Mouse (Mus musculus): ENCODE measurements around the gene Usp28. TPM values are rescaled to one million over a fixed set of nuclear protein-coding genes. Genes with fewer than 3 reads are reported as not detected.
A peak's percentile ranks its signal among the peaks of the same experiment; 100 is the strongest.
"Not testable (repeated sequence)": the region's sequence is repeated elsewhere in the genome, so short reads cannot be mapped to it uniquely, and the experiment has no call there.

The Usp28 gene
- polyA plus RNA-seq (2016; fragmentation: Nextera tagmentation; extraction: Ambion mirVana) = 52.8 and 55.1 TPM in 2 replicates

DNA sequence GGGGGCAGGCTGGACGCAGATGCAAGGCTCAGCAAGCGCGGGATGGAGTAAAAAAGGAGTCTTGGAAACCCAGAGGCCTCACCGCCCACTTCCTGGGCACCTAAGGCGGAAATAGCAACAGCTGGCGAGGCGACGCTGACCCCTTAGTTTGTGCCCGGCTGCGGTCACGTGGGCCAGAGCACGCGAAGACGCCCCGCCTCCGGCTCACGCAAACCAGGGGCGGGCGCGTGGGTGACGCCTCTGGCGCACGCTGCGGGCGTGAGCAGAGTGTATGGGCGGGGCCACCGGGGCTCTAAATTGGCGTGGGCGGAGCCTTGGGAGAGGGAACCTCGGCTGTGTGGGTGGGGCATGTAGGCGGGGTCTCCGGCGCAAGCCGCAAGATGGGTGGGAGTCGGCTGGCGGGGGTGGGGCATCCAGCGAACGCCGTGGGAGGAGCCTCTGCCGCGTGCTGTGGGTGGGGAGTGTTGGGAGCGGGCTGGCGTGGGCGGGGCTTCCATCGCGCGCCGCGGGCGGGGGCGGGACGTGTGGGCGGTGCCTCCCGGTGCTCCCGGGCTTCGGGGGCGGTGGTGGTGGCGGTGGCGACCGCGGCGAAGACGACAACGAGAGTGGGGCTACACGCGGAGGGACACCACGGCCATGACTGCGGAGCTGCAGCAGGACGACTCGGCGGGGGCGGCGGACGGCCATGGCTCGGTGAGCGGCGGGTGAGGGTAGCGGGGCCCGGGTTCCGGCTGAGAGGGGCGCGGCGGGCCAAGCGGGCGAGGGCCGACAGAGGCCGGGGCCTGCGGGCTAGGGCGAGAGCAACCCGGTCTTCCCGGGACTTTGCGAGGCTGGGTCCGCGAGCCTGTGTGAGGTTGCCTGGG, at the start of gene Usp28:
Gene Usp28 (plus strand): TSS at position 531 of the 863 bp plus-strand sequence.
- Histone ChIP-seq H3K4me3 (peak within 1 kb of the TSS; percentile 82), H3K27ac (replicated peaks) (peak within 1 kb of the TSS; percentile 89), H3K9me3 (no peaks in the 10 kb centered on the region), H3K36me3 (replicated peaks) (peaks cover 12% of the 10 kb centered on the region), H3K27me3 (replicated peaks; ENCODE audit: low read depth, poor library complexity, severe bottlenecking) (no peaks in the 10 kb centered on the region), H3K4me1 (peaks cover 36% of the 10 kb centered on the region)
- under 1% methylated on average over 94 of the region's 94 CpGs for WGBS
- DNase-seq (ENCODE audit: low spot score) = peak; percentile 100

DNA sequence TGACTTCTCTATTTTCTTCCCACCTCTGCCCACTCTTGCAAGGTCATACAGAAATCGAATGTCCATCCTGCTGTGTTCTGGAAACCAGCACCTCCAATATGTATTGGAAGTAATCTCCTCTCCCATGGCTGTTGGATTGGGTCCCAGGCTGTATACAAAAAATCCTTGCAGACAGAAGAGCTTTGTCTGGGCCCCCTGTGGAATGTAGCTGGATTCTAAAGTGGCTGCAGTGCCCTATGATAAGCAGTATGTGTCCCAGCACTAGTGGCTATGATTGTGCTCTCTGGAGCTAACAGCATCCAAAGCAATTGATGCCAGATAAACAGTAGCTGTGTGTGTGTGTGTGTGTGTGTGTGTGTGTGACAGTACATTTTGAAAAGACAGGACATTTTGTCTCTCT, 42.8 kb upstream of the Usp28 start:
- no peaks in the 10 kb centered on the region for H3K36me3 ChIP-seq (replicated peaks)
- H3K27me3 ChIP-seq (replicated peaks; ENCODE audit: low read depth, poor library complexity, severe bottlenecking) = no peaks in the 10 kb centered on the region
- DNase-seq (ENCODE audit: low spot score) = no peak
- H3K4me3 ChIP-seq = no peak overlapping the region
- 89% methylated on average over 1 of the region's 1 CpGs for WGBS
- H3K4me1 ChIP-seq = no peaks in the 10 kb centered on the region
- no peak overlapping the region for H3K27ac ChIP-seq (replicated peaks)
- H3K9me3 ChIP-seq = no peaks in the 10 kb centered on the region

DNA sequence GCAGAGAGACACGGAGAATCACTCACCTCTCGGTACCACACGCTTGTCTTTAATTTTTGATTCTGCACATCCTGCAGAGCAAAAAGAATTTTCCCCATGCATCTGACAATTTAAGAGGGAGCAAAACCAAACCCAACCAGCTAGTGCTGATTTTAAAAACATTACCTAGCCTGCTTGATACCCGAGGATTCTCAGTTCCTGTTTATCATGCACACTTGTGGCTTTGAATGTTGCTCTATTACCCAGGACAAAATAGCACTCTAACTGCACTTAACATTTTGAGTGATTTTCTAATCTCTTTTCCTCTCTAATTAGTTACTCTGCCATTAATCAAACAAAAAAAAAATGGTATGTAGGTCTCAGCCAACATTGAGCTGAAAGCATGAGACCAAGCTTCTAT, 37.6 kb upstream of the Usp28 start:
- DNase-seq (ENCODE audit: low spot score) = no peak
- Histone ChIP-seq H3K27me3 (replicated peaks; ENCODE audit: low read depth, poor library complexity, severe bottlenecking) (no peaks in the 10 kb centered on the region), H3K36me3 (replicated peaks) (no peaks in the 10 kb centered on the region), H3K4me3 (no peak overlapping the region), H3K27ac (replicated peaks) (no peak overlapping the region), H3K4me1 (no peaks in the 10 kb centered on the region), H3K9me3 (no peaks in the 10 kb centered on the region)
- WGBS = 90% methylated on average over 4 of the region's 4 CpGs

DNA sequence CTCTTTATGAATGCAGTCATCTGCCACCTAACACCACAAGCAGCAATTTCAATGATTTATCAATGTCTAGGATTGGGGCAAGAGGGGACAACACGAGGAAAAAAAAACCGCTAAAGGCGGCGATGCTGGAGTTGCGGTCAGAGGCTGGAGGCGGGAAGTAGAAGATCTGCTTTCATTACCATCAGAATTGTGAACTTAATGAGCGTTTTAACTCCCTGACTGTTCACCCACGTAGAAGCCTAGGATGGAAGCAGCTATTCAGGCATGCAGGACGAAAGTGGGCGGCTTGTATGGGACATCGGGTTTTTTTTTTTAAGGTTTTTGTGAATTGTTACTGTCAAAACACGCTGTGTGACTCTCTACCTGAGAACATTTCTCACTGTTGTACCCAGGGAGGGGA, 23.9 kb upstream of the Usp28 start:
- Histone ChIP-seq H3K4me3 (no peak overlapping the region), H3K9me3 (no peaks in the 10 kb centered on the region), H3K36me3 (replicated peaks) (no peaks in the 10 kb centered on the region), H3K4me1 (peaks cover 21% of the 10 kb centered on the region), H3K27ac (replicated peaks) (no peak overlapping the region), H3K27me3 (replicated peaks; ENCODE audit: low read depth, poor library complexity, severe bottlenecking) (peaks cover 11% of the 10 kb centered on the region; the same call in 1 of the 2 replicates)
- WGBS = 35% methylated on average over 12 of the region's 12 CpGs
- DNase-seq (ENCODE audit: low spot score) = no peak

DNA sequence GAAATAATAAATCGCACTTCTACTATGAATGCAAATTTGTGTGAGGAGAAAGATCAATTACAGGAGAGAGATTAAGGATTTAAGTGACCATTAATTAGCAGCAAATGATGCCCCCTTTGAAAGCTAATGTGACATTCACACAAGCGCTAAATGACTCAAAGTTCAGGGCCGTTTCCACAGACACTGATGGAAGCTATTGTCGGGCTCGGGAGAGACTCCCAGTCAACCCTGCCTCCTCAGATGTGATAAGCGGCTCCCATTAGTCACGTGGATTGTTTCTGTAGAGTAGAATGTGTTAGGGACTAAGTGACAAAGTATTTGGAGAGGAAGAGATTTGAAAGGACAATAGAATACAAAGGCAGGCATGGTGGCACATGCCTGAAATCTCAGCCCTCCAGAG, 23.0 kb upstream of the Usp28 start:
- H3K9me3 ChIP-seq = no peaks in the 10 kb centered on the region
- DNase-seq (ENCODE audit: low spot score) = no peak
- peaks cover 21% of the 10 kb centered on the region for H3K4me1 ChIP-seq
- peaks cover 11% of the 10 kb centered on the region; the same call in 1 of the 2 replicates for H3K27me3 ChIP-seq (replicated peaks; ENCODE audit: low read depth, poor library complexity, severe bottlenecking)
- 57% methylated on average over 7 of the region's 7 CpGs for WGBS
- H3K4me3 ChIP-seq = no peak overlapping the region
- no peak overlapping the region for H3K27ac ChIP-seq (replicated peaks)
- no peaks in the 10 kb centered on the region for H3K36me3 ChIP-seq (replicated peaks)

DNA sequence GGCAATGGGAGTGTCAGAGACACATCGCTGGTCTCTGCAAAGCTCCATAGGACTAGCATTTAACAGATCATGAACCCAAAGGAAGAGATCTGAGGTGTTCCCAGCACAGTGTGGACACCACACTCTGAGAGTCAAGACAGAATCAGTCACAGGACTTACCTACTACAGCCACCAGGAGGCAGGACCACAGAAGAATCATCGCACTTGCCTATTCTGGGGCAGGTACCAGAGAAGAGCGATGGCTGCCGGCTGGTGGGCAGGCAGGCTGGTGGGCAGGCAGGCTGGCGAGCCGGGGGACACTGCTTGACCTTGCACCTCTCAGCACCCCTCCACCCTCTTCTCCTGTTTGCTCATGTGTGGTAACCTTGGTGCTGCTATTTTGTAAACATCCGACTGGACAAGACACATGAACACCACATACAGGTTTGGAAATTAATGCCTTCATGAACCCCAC, 20.6 kb upstream of the Usp28 start, which contains the start of gene Htr3b:
Gene Htr3b (minus strand): TSS at position 404 of the 454 bp plus-strand sequence.
- H3K27me3 ChIP-seq (replicated peaks; ENCODE audit: low read depth, poor library complexity, severe bottlenecking) = peaks cover 11% of the 10 kb centered on the region; the same call in 1 of the 2 replicates
- no peaks in the 10 kb centered on the region for H3K9me3 ChIP-seq
- peak; percentile 25 for DNase-seq (ENCODE audit: low spot score)
- 61% methylated on average over 7 of the region's 7 CpGs for WGBS
- no peaks in the 10 kb centered on the region for H3K36me3 ChIP-seq (replicated peaks)
- H3K4me3 ChIP-seq = 0 out of 2 replicates have a peak within 1 kb of the TSS, but pooled peaks have one; percentile 8
- H3K27ac ChIP-seq (replicated peaks) = peak within 1 kb of the TSS; percentile 44
- H3K4me1 ChIP-seq = peaks cover 21% of the 10 kb centered on the region

DNA sequence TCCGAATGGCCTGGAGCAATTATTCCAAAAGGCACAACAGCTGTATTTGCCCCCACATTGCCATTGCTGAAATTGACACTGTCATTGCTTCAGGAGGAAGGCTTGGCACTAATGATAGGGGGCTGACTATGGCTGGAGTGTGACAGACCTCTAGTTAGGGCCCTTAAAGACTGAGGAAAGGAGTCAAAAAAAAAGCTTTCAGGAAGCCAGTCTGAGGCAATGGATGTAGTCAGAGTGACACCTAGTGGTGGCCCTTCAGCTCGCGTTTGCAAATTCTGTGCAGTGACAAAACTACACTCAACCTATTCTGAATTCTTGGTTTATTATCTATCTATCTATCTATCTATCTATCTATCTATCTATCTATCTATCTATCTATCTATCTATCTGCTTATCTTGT, 12.7 kb upstream of the Usp28 start:
- H3K4me1 ChIP-seq = no peaks in the 10 kb centered on the region
- H3K27me3 ChIP-seq (replicated peaks; ENCODE audit: low read depth, poor library complexity, severe bottlenecking) = no peaks in the 10 kb centered on the region
- 31% methylated on average over 3 of the region's 3 CpGs for WGBS
- H3K36me3 ChIP-seq (replicated peaks) = no peaks in the 10 kb centered on the region
- no peak overlapping the region for H3K27ac ChIP-seq (replicated peaks)
- no peaks in the 10 kb centered on the region for H3K9me3 ChIP-seq
- peak; percentile 54 for DNase-seq (ENCODE audit: low spot score)
- no peak overlapping the region for H3K4me3 ChIP-seq

DNA sequence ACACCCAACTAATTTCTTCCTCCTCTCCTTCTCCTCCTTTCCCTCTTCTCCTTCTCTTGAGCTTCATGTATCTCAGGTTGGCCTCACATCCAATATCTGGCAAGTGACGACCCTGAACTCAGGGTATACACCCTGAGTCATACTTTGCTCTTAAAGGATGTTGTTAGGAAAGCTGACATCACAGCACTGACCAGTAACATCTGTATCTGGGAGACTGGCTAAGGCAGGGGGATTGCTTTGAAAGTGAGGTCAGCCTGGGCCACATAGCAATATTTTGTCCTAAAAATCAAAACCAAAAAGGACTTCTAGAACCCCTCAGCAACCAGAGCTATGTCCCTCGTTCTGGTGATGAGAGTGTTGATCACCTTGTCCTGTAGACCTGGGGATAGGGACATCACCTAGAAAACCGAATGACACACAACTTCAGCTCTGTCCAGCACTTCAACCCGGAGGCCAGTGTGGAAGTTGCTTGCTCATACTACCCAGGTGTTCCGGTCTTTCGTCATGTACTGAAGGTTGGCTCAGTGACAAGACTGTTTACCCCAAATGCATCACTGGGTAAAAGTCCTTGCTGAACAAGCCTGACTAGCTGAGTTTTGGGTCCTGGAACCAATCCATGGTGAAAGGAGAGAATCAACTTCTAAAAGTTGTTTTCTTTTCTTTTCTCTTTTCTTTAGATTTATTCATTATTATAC, 8.4 kb upstream of the Usp28 start:
- Histone ChIP-seq H3K36me3 (replicated peaks) (no peaks in the 10 kb centered on the region), H3K4me1 (peaks cover 3% of the 10 kb centered on the region; the same call in 1 of the 2 replicates), H3K9me3 (no peaks in the 10 kb centered on the region), H3K27me3 (replicated peaks; ENCODE audit: low read depth, poor library complexity, severe bottlenecking) (no peaks in the 10 kb centered on the region), H3K4me3 (no peak overlapping the region), H3K27ac (replicated peaks) (no peak overlapping the region)
- 83% methylated on average over 6 of the region's 6 CpGs for WGBS
- no peak for DNase-seq (ENCODE audit: low spot score)

DNA sequence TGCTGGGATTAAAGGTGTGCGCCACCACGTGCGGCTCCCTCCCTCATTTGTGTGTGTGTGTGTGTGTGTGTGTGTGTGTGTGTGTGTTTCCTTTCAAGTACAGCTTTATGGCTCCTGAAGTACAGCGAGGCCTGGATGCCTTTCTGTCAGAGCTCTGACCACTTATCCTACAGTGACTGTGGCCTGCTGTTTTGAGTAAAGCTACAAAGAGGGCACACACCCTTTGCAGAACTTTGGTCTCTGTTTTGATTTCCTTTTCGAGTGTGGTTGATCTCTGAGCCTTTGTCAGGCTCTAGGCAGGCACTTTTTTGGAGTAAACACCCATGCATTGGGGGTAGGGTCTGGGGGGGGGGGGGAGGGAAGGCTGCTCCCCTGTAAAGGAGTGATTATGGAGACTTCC, 4.8 kb upstream of the Usp28 start:
- Histone ChIP-seq H3K36me3 (replicated peaks) (no peaks in the 10 kb centered on the region), H3K27me3 (replicated peaks; ENCODE audit: low read depth, poor library complexity, severe bottlenecking) (no peaks in the 10 kb centered on the region), H3K4me1 (peaks cover 13% of the 10 kb centered on the region), H3K9me3 (no peaks in the 10 kb centered on the region), H3K4me3 (no peak overlapping the region), H3K27ac (replicated peaks) (no peak overlapping the region)
- 76% methylated on average over 5 of the region's 5 CpGs for WGBS
- DNase-seq (ENCODE audit: low spot score) = no peak

DNA sequence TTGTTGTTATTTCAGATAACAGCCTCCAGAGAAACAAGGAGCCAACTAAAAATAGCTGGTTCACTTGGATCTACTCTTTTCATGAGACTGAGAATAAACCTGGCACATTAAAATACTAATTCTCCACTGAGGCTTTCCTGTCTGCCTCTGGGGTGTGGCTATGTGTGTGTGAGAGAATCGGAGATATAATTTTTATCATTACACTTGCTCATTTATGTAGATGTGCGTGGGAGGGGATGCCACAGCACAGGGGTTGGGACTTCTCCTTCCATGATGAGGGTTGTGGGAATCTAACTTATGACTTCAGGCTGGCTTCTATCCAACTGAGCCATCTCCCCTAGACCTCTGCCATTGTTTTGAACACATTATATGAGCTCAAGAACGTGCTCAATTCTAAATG, 4.4 kb upstream of the Usp28 start:
- H3K27ac ChIP-seq (replicated peaks) = no peak overlapping the region
- no peak for DNase-seq (ENCODE audit: low spot score)
- 86% methylated on average over 3 of the region's 3 CpGs for WGBS
- H3K4me1 ChIP-seq = peaks cover 13% of the 10 kb centered on the region
- no peaks in the 10 kb centered on the region for H3K9me3 ChIP-seq
- H3K36me3 ChIP-seq (replicated peaks) = no peaks in the 10 kb centered on the region
- H3K4me3 ChIP-seq = no peak overlapping the region
- no peaks in the 10 kb centered on the region for H3K27me3 ChIP-seq (replicated peaks; ENCODE audit: low read depth, poor library complexity, severe bottlenecking)

DNA sequence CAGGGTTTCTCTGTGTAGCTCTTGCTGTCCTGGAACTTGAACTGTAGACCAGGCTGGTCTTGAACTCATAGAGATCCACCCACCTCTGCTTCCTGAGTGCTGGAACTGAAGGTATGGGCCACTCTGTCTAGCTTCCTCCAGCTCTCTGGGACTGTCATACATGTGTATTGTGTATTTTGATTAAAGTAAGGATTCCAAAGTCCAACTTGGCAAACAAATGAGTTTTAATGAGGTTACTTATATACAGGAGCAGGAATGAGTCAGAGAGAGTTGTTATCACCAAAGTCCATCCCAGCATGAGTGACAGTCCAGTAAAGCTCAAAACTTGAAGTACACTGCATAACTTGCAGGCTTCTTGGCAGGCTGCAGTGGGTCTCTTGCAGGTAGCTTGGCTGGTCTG, 3.3 kb upstream of the Usp28 start:
- Histone ChIP-seq H3K9me3 (no peaks in the 10 kb centered on the region), H3K4me3 (no peak overlapping the region), H3K27ac (replicated peaks) (no peak overlapping the region), H3K36me3 (replicated peaks) (no peaks in the 10 kb centered on the region), H3K4me1 (peaks cover 19% of the 10 kb centered on the region), H3K27me3 (replicated peaks; ENCODE audit: low read depth, poor library complexity, severe bottlenecking) (no peaks in the 10 kb centered on the region)
- DNase-seq (ENCODE audit: low spot score) = no peak

DNA sequence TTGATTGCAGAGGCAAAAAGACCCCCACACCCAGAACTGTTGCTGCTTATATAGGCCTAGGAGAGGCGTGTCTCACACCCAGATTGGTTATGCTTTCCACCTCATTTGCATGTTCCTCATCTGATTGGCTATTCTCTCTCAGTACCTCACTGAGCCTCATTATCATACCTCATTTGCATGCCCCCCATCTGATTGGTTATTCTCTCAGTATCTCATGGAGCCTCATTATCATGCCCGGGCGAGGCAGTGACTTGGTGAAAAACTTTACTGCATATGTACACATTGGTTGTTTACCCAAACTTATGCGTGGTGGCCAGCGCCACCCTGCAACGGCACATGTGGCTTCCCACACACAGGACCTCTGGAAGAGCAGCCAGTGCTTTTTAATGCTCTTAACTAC, 1.4 kb upstream of the Usp28 start:
- H3K4me3 ChIP-seq = peak overlapping the region; percentile 82; the same call in 1 of the 2 replicates
- WGBS = 96% methylated on average over 6 of the region's 6 CpGs
- H3K27ac ChIP-seq (replicated peaks); H3K36me3 ChIP-seq (replicated peaks); DNase-seq (ENCODE audit: low spot score); H3K27me3 ChIP-seq (replicated peaks; ENCODE audit: low read depth, poor library complexity, severe bottlenecking); H3K9me3 ChIP-seq: not testable (repeated sequence)
- H3K4me1 ChIP-seq = peaks cover 35% of the 10 kb centered on the region

Measured in embryonic facial prominence, embryonic 10.5 days (tissue).